Mouse (Mus musculus): ENCODE data around the gene Mettl15. TPM values are rescaled to one million over a fixed set of nuclear protein-coding genes. Genes with fewer than 3 reads are reported as not detected.
A peak's percentile ranks its signal among the peaks of the same experiment; 100 is the strongest.
"Not testable (repeated sequence)": the region's sequence is repeated elsewhere in the genome, so short reads cannot be mapped to it uniquely, and the experiment has no call there.

The Mettl15 gene
- total RNA-seq, 2 experiments from 2014 or later, result 3.6 to 5.5 TPM

DNA sequence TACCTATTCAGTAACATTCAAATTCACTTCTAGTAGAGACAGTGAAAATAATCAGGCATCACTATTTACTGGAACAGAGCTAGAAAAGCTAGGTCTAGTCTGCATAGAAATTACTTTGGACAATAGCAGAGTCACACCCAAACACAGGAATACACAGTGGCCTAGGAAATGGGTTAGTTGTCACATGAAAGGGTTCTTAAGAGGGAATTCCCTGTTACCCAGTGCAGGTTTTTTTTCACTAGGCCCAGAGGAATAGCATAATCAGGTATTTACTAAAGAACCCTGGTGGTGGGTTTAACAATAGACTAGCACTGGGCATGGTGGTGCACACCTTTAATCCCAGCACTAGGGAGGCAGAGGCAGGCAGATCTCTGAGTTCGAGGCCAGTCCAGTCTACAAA lies 69.9 kb downstream of the Mettl15 start:
- intact Hi-C loops (cut with DNase I); DNase-seq (ENCODE audit: low spot score in 2 of 2): not testable (repeated sequence)

DNA sequence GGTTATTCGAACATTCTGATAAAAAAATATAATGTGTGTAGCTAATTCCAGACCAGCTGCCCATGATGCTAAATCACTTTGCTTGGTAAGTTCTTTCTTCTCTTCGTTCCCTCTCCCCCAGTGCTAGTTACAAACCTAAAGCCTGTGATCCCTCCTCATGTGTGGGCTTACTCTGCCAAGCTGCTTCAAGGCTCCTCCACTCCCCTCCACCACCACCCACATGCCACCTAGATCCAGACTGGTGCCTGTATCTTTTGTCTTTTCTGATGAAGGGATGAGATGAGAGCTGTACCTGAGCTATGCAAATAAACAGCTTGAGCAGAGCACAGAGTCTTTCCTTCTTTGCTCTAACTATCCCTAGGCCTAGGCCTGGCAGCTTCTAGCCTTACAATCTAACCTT lies 72.5 kb downstream of the Mettl15 start:
- peak in 1 of 2 experiments; percentile 47 for DNase-seq (ENCODE audit: low spot score in 2 of 2)
- intact Hi-C loops (cut with DNase I), result no loop called here

- peak in 1 of 2 experiments; percentile 6 for DNase-seq (ENCODE audit: low spot score in 2 of 2)
- intact Hi-C loops (cut with DNase I), result no loop called here
Measured at GRCm38 (mm10) chr2:109182993-109183392, 97.6 kb downstream of the Mettl15 start.

DNA sequence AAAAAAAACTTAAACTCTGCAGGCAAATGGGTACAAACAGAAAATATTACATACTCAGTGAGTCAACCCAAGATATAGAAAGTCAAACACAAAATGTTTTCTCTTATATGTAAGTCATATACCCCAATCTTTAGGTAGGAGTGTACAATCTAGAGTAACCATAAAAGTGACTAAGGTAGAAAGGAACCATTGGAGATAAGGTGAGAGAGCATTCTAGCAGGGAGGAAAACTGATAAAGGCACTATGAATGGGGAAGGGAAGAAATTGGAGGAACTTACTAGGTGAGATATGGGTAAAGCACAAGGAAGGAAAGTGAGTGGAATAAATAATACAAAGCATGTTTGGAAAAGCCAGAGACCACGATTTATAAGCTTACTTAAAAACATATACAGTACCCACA lies 122.0 kb downstream of the Mettl15 start:
- intact Hi-C loops (cut with DNase I), result no loop called here
- DNase-seq (ENCODE audit: low spot score in 2 of 2), result no peak

DNA sequence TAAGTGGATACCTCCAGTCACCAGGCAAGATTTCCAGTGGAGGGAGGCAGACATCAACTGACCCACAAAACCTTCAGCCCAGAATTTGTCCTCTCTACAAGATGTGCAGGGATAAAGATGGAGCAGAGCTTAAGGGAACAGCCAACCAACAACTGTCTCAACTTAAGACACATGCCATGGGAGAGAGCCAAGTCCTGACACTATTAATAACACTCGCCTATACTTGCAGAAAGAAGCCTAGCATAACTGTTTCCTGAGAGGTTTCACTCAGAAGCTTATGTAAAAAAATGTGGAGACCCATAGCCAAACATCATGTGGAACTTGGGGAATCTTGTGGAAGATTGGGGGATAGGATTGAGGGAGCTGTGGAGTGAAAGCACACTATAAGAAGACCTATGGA lies 124.4 kb downstream of the Mettl15 start:
- intact Hi-C loops (cut with DNase I), result no loop called here
- no peak for DNase-seq (ENCODE audit: low spot score in 2 of 2)

DNA sequence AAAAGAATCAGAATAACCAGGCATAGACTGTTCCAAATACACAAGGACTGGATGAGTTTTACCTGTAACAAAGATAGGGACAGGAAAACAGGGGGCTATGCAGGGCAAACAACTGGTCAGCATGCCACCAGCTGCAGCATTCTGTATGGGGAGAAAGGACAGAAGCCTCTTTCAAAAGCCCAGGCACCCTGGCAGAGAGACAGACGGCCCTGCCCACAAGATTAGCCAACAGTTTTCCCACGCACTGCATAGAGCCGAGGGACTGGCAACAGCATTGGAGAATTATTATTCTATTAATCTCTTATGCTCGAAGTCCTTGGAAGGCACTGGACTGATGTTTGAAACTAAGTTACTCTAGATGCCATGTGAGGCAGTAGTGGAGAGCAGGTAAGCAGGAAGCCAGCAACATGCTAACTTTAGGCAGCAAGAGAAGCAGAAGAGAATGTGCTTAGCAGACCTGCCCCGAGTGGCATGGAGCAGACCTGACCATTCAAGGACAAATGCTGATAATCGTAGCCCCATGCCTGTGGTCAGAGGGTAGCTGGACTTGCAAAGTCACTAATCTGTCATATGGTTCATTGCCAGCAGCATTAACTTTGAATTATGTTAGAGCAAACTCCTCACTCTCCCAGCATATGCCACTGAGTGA lies 127.0 kb downstream of the Mettl15 start:
- no peak for DNase-seq (ENCODE audit: low spot score in 2 of 2)
- intact Hi-C loops (cut with DNase I), result no loop called here

DNA sequence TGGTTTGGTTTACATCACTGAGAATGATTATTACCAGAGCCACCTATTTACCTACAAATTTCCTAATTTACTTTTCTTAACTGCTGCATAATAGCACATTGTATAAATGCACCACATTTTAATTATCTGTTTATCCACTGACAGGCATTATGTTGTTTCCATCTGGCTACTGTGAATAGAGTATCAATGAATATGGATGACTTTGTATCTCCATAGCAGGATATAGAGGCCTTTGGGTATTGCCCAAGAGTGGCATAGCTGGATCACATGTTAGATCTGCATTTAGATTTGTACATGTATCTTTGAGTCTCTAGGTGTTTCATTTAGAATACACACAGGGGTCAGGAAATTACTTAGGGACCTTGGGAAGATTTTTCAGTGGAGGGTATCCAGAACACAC lies 133.3 kb downstream of the Mettl15 start:
- intact Hi-C loops (cut with DNase I), result no loop called here
- DNase-seq (ENCODE audit: low spot score in 2 of 2), result no peak

- DNase-seq (ENCODE audit: low spot score in 2 of 2), result no peak
- intact Hi-C loops (cut with DNase I), result no loop called here
Measured at GRCm38 (mm10) chr2:109144410-109144809, 136.1 kb downstream of the Mettl15 start.

DNA sequence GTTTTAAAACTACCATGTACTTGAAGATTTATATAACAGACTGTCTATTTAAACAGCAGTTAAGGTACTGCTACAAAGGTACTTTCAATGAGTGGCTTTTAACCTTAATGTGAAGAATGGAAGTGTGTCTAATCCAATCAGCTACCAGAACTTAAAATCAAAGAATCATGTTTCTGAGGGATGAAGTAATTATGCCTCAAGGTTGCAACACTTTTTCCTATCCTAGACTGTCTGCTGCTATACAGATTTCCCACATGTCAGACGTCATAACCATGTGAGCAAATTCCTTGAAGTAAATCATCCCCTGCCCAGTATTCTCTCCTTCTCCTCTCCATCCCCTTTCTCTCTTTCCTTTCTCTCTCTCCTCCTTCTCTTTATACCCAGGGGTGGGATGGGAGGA lies 140.2 kb downstream of the Mettl15 start:
- intact Hi-C loops (cut with DNase I), result no loop called here
- no peak for DNase-seq (ENCODE audit: low spot score in 2 of 2)

- intact Hi-C loops (cut with DNase I), result no loop called here
- no peak for DNase-seq (ENCODE audit: low spot score in 2 of 2)
Measured at GRCm38 (mm10) chr2:109137276-109137675, 143.3 kb downstream of the Mettl15 start.

GRCm38 (mm10) chr2:109130718-109131117 lies 149.8 kb downstream of the Mettl15 start:
- intact Hi-C loops (cut with DNase I), result no loop called here

GRCm38 (mm10) chr2:109129921-109130320 lies 150.6 kb downstream of the Mettl15 start:
- no peak for DNase-seq (ENCODE audit: low spot score in 2 of 2)
- intact Hi-C loops (cut with DNase I), result no loop called here

More at GRCm38 (mm10) chr2:109130718-109131117, 149.8 kb downstream of the Mettl15 start:
- DNase-seq (ENCODE audit: low spot score in 2 of 2), result peak in 1 of 2 experiments; percentile 15

DNA sequence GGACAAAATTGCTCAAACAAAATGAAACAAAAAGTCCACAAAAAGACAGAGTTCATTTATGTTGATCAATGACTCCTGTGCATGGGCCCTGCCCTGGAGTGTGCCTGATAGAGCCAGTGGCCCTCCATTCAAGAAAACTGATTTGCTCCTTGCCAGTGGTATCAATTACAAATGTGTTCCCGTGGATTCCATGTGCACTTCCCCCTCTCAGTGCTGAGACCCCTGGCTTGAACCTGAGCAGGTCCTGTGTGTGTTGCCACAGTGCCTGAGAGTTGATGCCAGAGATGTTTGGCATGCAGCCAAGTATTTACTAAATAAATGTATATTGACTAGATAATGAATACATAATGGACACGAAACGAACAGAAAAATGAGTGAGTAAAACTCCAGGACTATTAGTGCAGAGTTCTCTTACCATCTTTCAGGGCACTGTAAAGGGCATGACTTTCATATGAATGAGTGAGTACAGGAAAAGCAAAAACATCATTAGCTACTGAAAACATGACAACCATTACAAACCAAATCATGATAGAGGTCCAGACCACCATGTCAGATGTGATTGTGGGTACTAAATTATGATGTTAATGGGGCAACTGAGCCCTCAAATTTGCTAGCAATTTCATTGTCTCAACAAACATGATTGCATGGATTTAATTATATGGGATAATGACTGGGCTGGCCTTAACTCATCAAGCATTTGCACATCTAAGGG lies 174.6 kb downstream of the Mettl15 start:
- intact Hi-C loops (cut with DNase I), result no loop called here
- no peak for DNase-seq (ENCODE audit: low spot score in 2 of 2)

DNA sequence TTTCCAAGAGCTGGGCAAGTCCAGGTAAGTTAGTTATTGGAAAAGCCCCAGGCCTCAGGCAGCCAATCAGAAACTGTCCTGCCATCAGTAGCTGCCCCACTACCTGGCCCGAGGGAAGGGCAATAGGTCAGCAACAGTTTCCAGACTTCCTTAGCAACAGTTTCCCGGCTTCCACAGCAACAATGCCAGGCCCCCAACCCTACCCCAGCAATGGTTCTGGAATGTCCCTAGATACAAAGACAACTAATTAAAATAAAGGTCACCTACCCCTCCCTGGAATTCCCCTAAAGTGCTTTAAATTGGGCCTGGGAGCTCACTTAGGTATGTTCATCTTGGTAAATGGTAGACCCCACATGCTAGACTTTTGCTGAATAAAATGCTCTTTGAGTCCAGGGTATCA lies 230.9 kb downstream of the Mettl15 start:
- intact Hi-C loops (cut with DNase I), result no loop called here
- DNase-seq (ENCODE audit: low spot score in 2 of 2), result no peak

Small RNA genes within 50 kb of the gene (microRNA-seq; reads per million reads assigned to microRNA genes)
- gene Gm24115, result 0 reads per million in 2 experiments

Other genes starting within 250 kb of the Mettl15 start
- 1 to 10 TPM in 1 of 2 experiments, under 1 TPM in 1; 0.94 to 1.3 TPM for gene Kif18a, start within 50 bp of the Mettl15 start, total RNA-seq (2021)

Measured in left cerebral cortex, postnatal 25 days (tissue).